Mouse (Mus musculus): ENCODE results near the gene Ssbp3.

Gene Ssbp3

DNA sequence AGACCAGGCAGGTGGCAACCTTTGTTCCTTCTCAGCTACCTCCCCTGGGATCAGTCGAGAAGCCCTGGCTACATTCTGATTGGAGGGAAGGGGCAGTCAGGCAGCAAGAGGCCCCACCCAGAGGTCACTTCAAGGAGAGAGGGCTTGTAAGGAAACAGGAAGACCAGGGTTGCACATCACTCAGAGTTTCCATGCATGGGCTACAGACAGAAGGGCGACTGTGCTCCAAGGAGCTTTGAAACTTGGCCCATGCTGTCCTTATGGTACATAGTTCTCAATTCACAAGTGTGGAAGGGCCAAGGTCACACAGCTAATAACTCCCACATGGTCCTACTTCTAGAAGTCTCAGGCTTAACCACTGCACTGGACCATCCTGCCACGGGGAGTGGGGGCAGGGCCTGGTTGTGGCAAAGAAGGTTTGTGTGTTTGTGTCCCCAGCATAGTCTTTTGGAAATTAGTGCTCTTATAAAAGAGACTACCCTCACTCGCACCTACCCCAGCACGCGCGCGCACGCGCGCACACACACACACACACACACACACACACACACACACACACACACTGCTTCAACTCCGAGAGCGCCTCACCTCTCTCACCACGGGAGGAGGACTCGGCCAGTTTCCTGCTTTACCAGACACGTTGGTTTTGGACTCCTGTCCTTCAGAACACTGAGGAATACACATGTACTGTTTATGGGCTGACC, 184.1 kb downstream of the Ssbp3 start:
- DNase-seq (ENCODE audit: low read depth, low spot score), result peak; percentile 60

- no peak for DNase-seq (ENCODE audit: low read depth, low spot score)
Measured at GRCm38 (mm10) chr4:107096043-107096442, 185.5 kb downstream of the Ssbp3 start.

GRCm38 (mm10) chr4:107096841-107097373, 186.4 kb downstream of the Ssbp3 start, which contains the start of gene Cdcp2:
TSS of gene Cdcp2 (plus strand) at chr4:107096891.
- DNase-seq (ENCODE audit: low read depth, low spot score), result no peak

- DNase-seq (ENCODE audit: low read depth, low spot score), result peak; percentile 42
Measured at GRCm38 (mm10) chr4:107097871-107098270, 187.4 kb downstream of the Ssbp3 start.

DNA sequence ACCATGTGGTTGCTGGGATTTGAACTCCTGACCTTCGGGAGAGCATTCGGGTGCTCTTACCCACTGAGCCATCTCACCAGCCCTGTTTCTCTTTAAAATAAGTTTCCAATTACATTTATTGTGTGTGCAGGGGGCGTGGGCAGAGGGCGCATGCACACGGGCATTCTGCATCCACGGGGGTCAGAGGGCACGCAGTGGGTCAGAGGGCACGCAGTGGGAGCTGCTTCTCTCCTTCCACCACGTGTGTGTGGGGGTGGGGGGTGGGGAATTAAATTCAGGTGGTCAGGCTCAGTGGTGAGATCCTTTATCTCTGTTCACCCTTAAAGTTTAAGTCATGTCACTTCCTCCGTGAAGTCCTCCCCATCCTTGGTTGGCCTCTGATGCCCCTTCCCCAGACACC, 187.9 kb downstream of the Ssbp3 start:
- DNase-seq (ENCODE audit: low read depth, low spot score), result no peak

DNA sequence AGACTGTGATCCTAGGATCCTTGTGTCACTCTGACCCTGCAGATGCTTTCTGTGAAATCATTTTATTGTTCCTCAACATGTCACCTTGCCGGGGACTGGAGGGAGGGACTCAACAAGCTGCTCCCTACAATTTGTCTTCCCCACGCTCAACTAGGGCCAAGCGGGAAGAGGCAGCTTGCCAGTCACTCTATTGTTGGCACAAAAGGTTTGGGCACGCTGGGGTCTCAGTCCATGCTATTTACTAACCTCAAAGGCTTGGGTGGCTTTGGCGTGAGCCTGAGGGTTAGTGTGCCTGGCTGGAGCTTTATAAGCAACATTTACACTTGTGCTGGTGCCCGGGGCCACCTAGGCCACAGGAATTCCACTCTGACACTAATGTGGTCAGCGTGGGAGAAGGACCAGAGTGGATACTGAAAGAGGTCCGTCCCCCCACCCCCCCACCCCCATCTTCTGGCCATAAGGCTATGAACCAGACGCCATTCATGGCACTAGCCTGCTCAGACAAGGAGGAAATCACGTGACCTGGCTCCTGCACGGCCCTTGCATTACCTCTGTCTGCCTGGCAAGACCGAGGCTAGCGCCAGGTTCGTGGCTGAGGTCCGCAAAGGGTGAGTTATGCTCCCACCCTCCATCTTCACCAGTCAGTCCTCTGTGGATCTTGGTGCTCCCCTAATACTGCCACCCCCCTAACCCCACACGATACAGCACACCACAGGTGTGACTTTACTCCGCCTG, 188.5 kb downstream of the Ssbp3 start:
- DNase-seq (ENCODE audit: low read depth, low spot score), result peak; percentile 66
